Mouse (Mus musculus) spleen, postnatal 4 days (tissue): ENCODE measurements around the gene Uts2.

Experiments
- DNase-seq, 2 experiments: peaks; one replicate each; pipeline ENCODE4 v3.0.0; 2022; ENCODE audit warnings: low spot score in 2 of 2

Gene Uts2

GRCm38 (mm10) chr4:150996797-150997196 is at the start of gene Uts2:
TSS of gene Uts2 (plus strand) at chr4:150997097.
- DNase-seq, result no peak

GRCm38 (mm10) chr4:150950972-150951371 is 45.9 kb upstream of the Uts2 start:
- no peak for DNase-seq

DNA sequence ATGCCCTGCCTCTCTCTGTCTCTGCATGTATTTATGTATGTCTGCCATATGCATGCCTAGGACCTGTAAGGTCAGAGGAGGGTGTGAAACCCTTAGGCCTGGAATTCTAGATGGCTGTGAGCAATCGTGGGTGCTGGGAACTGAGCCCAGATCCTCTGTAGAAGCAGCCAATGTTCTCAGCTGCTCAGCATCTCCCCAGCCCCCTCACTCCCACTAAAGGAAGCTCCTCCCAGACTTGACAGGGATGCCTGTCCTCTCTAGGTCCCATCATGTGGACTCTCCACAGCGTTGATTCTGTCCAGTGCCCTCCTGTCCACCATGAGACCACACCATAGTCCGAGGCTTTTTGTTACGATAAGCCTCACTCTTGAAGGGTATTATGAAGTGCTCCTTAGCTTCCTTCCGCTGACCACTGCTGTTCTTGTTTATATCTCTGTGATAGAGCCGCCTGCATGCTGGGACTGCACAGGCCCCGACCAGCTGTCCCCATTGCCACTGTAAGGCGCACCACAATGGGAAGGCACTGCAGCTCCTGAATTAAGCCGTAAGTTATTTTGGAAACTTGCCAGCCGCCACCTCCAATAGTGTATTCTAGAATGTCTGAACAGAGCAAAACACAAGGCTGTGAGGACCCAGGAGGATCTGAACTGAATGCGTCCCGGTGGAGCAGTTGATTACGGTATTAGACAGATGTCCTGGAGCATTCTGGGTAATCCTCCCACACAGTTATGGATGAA is 40.4 kb upstream of the Uts2 start:
- no peak for DNase-seq

GRCm38 (mm10) chr4:150957106-150957458 is 39.8 kb upstream of the Uts2 start:
- DNase-seq, result no peak

- DNase-seq, result no peak
Observed at GRCm38 (mm10) chr4:150958536-150958935, 38.4 kb upstream of the Uts2 start.

DNA sequence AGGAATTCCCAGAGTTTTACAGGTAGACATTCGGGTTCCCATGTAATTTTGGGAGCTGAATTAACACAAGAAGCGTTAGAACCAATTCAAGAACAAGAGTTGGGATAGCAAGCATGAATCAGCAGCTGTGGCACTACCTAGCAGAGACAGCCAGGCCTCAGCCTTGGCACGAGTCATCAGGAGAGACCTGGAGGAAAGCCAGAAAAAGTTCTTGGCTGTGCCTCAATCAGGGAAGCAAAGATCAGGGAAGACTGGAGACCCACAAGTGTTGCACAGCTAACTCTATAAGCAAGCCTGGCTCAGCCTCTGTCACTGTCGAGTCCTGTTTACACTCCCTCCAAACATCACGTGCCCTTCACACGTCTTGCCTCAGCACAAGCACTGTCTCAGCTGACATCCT is 34.7 kb upstream of the Uts2 start:
- DNase-seq, result no peak

- no peak for DNase-seq
Observed at GRCm38 (mm10) chr4:150963711-150964110, 33.2 kb upstream of the Uts2 start.

GRCm38 (mm10) chr4:150964635-150965554 is 32.0 kb upstream of the Uts2 start:
- peak; percentile 76 to 90 for DNase-seq

DNA sequence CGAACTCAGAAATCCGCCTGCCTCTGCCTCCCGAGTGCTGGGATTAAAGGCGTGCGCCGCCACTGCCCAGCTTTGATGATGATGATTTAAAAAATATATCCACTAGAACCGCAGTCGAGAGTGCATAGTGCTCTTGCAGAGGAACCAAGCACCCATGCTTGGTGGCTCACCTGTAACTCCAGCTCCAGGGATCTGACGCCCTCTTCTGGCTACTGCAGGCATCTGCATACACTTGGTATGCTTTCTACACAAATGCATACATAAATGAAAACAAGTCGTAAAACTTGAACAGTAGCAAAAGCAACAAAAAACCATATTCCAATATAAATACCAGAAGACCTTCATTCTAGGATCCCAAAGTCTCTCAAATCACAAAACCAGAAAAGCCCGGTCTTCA is 31.3 kb upstream of the Uts2 start:
- no peak for DNase-seq

GRCm38 (mm10) chr4:150966556-150966955 is 30.3 kb upstream of the Uts2 start:
- peak; percentile 42 to 76 for DNase-seq

DNA sequence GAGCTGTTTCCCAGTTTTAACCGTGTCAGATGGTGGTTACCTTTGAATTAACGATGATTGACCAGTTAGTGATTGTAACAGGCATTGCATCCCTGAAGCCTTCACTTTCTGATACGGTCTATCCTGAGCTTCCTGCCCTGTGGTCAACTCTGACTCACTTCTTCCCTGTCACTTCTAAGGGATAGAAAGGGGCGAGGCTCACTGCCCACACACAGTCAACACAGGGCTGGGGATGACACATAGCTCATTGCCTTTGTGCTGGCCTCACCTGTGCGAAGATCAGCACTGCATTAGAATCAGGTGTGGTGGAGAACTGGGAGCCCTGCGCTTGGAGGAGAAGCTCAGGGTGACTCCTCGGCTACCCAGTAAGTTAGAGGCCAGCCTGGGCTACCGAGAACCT is 27.9 kb upstream of the Uts2 start:
- no peak for DNase-seq

- DNase-seq, result no peak
Observed at GRCm38 (mm10) chr4:150973264-150973663, 23.6 kb upstream of the Uts2 start.

- DNase-seq, result no peak
Observed at GRCm38 (mm10) chr4:150975145-150975544, 21.8 kb upstream of the Uts2 start.

GRCm38 (mm10) chr4:150978156-150978910 is 18.6 kb upstream of the Uts2 start:
- no peak for DNase-seq

- DNase-seq, result no peak
Observed at GRCm38 (mm10) chr4:150979455-150979854, 17.4 kb upstream of the Uts2 start.

DNA sequence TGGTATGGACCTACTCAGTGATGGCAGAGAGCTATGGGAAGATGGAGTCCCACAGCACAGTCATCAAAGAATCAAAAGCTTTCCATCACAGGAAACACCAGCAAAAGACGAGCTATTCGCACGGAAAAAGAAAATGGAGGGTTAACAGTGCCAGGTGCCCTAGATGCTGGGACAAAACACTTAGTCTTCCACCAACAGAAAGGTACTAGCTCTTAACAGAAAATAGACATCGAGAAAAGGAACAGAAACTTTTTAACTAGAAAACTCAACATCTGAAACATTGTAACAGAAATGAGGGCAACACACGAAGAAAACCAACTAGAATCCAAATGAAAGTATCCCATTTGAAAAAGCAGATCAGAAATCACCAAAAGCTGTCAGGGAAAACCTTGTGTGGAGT is 16.7 kb upstream of the Uts2 start:
- no peak for DNase-seq

GRCm38 (mm10) chr4:150990148-150990547 is 6.7 kb upstream of the Uts2 start:
- DNase-seq, result no peak

- DNase-seq, result no peak
Observed at GRCm38 (mm10) chr4:150998626-150999025, 1.7 kb downstream of the Uts2 start.

- DNase-seq, result no peak
Observed at GRCm38 (mm10) chr4:151001397-151001796, 4.5 kb downstream of the Uts2 start.

GRCm38 (mm10) chr4:151005656-151006318 is 8.9 kb downstream of the Uts2 start:
- no peak for DNase-seq

DNA sequence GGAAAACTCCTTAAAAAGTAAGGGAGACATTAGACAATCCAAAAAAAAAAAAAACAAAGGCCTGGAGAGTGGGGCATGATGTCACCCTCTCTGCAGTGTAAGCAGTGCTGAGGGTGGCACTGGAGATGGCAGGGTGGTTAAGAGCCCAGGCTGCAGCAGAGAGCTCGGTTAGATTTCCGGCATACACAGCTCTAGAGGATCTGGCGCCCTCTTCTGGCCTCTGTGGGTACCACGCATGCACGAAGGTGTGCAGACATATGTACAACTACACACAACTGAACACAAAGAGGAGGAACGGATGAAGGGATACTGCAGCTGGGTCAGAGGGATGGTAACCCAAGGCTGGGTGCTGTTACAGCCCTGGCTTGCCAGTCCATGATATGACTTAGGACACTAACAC is 10.0 kb downstream of the Uts2 start:
- DNase-seq, result peak; percentile 57 to 82

GRCm38 (mm10) chr4:151010316-151010715 is 13.4 kb downstream of the Uts2 start:
- DNase-seq, result no peak
